Mouse (Mus musculus) thymus, postnatal 0 days (tissue): Measurements from ENCODE around the gene Rpl23. TPM values are rescaled to one million over a fixed set of nuclear protein-coding genes. Genes with fewer than 3 reads are reported as not detected.
A peak's percentile ranks its signal among the peaks of the same experiment; 100 is the strongest.

Experiments used
- DNase-seq: peaks from one replicate; pipeline ENCODE4 v3.0.0-alpha.2; 2015; ENCODE audit warnings: low spot score
- polyA plus RNA-seq: library from polyadenylated mRNA; unstranded; fragments of >200 nt; fragmentation: Nextera tagmentation; extraction: Ambion mirVana; gene quantifications from 2 replicates; pipeline ENCODE4 v1.2.1, GENCODE M21; 2015

Gene Rpl23
- polyA plus RNA-seq, 1 experiment from 2014 or later = 766 TPM

- no peak for DNase-seq
Measured at GRCm38 (mm10) chr11:97813746-97814515, 31.7 kb upstream of the Rpl23 start.

GRCm38 (mm10) chr11:97813085-97813484 lies 30.8 kb upstream of the Rpl23 start:
- DNase-seq = no peak

- no peak for DNase-seq
Measured at GRCm38 (mm10) chr11:97812491-97812921, 30.3 kb upstream of the Rpl23 start.

- no peak for DNase-seq
Measured at GRCm38 (mm10) chr11:97811569-97812362, 29.5 kb upstream of the Rpl23 start.

GRCm38 (mm10) chr11:97810970-97811369 lies 28.7 kb upstream of the Rpl23 start:
- no peak for DNase-seq

GRCm38 (mm10) chr11:97810356-97810755 lies 28.1 kb upstream of the Rpl23 start:
- DNase-seq = peak; percentile 49

- no peak for DNase-seq
Measured at GRCm38 (mm10) chr11:97809235-97810121, 27.2 kb upstream of the Rpl23 start.

- DNase-seq = no peak
Measured at GRCm38 (mm10) chr11:97808621-97809234, 26.5 kb upstream of the Rpl23 start.

GRCm38 (mm10) chr11:97808093-97808492 lies 25.9 kb upstream of the Rpl23 start:
- peak; percentile 76 for DNase-seq

GRCm38 (mm10) chr11:97807626-97808025 lies 25.4 kb upstream of the Rpl23 start:
- DNase-seq = no peak

GRCm38 (mm10) chr11:97806613-97806964 lies 24.4 kb upstream of the Rpl23 start:
- no peak for DNase-seq

GRCm38 (mm10) chr11:97805662-97806612 lies 23.7 kb upstream of the Rpl23 start:
- no peak for DNase-seq

- DNase-seq = no peak
Measured at GRCm38 (mm10) chr11:97804841-97805661, 22.8 kb upstream of the Rpl23 start.

GRCm38 (mm10) chr11:97803847-97804246 lies 21.6 kb upstream of the Rpl23 start:
- no peak for DNase-seq

- DNase-seq = no peak
Measured at GRCm38 (mm10) chr11:97802495-97802894, 20.3 kb upstream of the Rpl23 start.

GRCm38 (mm10) chr11:97802194-97802470 lies 19.9 kb upstream of the Rpl23 start:
- no peak for DNase-seq

- no peak for DNase-seq
Measured at GRCm38 (mm10) chr11:97801409-97802193, 19.4 kb upstream of the Rpl23 start.

GRCm38 (mm10) chr11:97800691-97801408 lies 18.6 kb upstream of the Rpl23 start:
- peak; percentile 46 for DNase-seq
